Mouse (Mus musculus) adrenal gland, postnatal 4 days (tissue): ENCODE measurements around the gene Mef2d. TPM values are rescaled to one million over a fixed set of nuclear protein-coding genes. Genes with fewer than 3 reads are reported as not detected.
"Not testable (repeated sequence)": the region's sequence is repeated elsewhere in the genome, so short reads cannot be mapped to it uniquely, and the experiment has no call there.

Experiments
- DNase-seq, 2 experiments: peaks; one replicate each; pipeline ENCODE4 v3.0.0; 2021 to 2022; ENCODE audit warnings: low spot score in 2 of 2, mixed read lengths in 2 of 2
- total RNA-seq, 2 experiments: library from RNA; stranded (reverse); gene quantifications; 2 replicates each; pipeline ENCODE4 v1.2.3; 2021

Gene Mef2d
- total RNA-seq, 2 experiments from 2014 or later, result 90.0 to 92.1 TPM

DNA sequence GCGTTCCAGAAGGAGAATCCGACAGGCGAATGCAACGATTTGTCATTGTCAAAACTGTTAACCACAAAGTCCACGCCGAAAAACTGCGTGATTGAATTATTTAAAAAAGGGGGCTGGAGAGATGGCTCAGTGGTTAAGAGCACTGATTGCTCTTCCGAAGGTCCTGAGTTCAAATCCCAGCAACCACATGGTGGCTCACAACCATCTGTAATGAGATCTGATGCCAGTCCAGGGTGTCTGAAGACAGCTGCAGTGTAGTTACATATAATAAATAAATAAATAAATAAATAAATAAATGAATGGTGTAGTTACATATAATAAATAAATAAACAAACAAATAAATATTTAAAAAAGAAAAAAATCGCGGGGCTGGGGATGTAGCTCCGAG, 36.2 kb downstream of the Mef2d start:
- DNase-seq, result not testable (repeated sequence)

DNA sequence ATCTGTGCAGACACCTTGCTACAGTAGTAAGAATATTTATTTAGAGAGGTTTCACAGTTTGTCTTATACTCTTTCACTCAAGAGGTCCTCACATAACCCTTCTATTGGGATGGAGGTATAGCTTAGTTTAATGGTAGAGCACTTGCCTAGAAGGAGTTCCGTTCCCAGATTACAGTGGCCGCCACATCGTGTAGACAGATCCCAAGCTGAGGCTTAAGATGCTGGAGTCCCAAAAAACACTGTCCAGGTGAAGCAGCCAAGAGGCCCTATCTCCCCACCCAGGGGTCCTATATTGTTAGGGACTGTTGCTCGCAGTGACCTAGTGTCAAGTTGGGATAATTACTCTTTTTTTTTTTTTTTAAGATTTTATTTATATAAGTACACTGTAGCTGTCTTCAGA, 36.8 kb downstream of the Mef2d start:
- DNase-seq, result no peak

DNA sequence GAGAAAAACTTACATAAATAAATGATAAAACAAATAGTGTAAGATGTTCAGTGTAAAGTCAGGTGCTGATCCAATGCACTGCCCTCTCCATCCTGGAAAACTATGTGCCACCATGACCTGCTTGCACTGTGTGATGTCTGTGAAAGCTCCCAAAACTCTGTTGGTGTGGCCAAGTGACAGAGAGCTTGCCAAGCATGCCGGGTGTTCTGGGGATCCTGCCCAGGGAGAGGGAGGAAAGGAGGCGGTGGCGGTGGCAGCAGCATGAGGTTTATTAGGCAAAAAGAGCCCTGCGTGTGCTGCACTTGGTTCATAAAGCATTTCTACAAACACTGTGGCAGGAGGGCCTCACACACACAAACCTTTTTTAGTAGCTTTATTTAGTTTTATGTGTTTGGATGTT, 39.2 kb downstream of the Mef2d start:
- no peak for DNase-seq

DNA sequence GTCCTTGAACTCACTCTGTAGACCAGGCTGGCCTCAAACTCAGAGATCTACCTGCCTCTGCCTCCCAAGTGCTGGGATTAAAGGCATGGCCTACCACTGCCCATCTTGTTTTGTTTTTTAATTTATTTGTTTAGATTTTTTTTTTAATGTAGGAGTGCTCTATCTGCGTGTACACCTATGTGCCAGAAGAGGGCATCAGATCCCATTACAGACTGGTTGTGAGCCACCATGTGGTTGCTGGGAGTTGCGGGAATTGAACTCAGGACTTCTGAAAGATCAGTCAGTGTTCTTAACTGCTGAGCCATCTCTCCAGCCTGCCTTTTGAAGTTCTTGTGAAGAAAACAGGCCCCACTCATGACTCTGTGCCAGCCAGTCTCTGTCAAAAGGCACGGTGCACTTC, 44.3 kb downstream of the Mef2d start:
- DNase-seq, result no peak

DNA sequence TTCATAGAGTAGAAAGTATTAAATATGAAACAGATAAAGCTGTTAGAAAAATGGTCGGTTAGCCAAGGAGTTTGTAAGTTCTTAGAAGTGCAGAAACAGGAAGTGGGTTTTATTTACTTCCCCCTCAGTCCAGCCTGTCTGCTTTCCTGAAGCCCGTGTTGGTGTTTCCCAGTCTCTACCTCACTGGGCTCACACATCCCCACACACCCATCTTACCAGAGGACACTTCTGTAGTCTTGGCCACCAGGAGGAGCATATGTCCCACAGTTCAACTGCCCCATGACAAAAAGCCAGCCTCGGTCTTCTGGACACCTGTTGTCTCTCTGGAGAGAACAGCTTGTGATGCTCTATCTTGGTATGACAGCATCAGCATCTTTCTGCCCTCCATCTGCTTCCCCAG, 49.0 kb downstream of the Mef2d start:
- no peak for DNase-seq

DNA sequence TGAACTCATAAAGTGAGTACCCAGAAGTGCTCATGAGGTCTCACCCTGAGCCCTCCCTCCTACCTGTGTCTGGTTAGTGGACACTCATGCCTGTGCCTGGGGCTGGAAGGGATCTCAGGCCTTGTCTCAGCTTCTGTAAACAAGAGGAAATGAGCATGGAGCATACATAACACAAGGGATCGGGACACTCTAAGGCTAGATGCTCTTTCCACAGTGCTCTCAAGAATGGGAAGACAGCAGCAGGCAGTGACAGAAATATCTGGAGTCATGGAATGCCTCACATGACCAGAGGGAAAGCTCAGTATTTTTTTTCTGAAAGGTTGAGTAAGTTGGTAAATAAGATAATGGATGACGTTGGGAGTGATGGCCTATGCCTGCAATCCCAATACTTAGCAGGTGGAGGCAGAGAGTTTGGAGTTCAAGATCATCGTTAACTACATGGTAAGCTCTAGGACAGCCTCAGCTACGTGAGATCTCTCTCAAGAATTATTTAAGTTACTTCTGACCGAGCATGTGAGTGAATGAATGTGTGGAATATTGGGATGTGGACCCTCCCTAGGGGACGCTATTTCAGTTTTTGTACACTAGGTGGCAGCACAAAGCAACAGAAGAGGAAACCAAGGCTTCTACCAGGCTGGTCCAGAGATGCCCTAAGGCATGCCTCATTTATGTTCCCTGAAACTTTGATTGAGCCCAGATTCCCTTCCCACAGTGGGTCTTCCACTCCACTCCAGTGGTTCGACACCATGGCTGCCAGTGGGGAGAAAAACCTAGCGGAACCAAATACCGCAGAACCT, 49.8 kb downstream of the Mef2d start:
- no peak for DNase-seq

DNA sequence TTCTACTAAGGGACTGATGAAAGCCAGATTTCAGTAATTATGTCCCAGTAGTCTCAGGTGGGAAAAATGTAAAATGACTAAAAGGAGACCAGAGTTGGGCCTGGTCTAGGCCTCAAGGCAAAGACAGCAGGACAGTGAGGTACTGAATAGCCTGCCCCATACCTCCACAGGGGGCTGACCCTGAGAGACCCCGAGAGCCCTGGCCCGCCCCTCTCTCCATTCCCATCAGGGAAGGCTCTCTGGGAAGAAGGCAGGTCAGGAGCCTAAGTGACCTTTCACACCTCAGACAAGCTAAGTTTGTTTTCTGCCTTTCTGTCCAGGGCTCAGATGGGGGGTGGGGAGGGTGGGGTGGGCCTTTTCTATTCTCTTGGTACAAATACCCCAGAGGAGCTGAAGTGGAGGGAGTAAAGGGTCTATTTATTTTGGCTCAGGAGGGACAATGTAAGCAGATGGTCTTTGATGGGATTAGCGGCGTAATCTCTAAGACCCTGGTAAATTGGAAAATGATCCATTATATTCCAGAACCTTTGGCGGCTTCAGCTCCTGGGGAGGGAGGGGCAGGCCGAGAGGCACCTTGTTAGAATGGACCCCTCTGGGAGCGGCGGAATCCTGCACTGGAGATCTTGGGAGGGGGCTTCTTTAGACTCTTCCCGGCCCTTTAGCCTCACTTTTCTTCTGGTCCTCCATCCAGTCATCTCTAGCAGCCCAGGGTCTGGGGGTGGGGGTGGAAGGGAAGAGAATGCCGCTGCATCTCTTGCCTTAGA, 55.8 kb downstream of the Mef2d start:
- no peak for DNase-seq

DNA sequence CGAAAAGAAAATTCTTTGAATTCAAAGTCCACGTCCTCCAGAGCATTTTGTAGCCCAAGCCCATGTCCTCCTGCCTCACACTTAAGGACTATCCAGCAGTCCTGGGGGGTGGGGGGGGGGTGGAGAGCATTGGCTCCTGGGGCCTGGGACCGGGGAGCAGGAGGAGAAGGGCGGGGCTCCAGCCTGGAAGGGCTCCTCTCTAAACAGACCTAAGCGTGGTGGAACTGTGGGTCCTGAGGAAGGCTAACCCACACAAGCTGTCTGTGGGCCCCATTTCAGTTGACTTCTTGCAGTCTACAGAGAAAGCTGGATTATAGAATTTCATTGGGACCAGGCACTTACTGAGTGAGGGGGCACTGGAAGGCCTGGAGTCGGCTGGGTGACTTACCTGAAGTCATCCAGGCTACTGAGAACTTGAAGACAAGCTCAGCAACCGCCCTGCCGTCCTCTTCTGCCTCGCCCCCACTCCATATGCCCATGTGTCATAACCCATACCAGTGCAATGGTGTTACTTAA, 56.4 kb downstream of the Mef2d start:
- DNase-seq, result no peak

DNA sequence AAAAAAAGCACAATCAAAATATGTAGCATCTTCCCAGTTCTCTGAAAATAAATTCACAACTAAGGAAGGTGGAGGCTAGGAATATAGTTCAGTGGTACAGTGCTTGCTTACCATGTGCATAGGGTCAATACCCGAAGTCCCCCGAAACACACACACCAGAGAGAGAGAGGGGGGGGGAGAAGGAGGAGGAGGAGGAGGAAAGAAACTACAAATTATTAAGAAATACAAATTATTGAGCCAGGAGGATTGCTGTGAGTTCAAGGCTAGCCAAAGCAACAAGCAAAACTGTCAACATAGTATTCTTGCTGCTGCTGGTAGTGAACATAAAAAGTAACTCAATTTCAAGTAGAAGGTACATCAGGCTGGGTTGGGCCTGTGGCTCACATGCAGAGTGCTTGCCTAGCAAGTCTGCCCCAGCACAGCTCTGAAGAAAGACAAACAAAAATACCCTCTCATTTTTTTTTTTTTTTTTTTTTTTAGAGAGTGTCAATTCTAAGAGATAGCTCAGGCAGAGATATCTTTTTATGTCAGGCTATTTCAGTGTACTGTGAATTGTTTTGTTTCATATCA, 57.5 kb downstream of the Mef2d start:
- DNase-seq, result no peak

DNA sequence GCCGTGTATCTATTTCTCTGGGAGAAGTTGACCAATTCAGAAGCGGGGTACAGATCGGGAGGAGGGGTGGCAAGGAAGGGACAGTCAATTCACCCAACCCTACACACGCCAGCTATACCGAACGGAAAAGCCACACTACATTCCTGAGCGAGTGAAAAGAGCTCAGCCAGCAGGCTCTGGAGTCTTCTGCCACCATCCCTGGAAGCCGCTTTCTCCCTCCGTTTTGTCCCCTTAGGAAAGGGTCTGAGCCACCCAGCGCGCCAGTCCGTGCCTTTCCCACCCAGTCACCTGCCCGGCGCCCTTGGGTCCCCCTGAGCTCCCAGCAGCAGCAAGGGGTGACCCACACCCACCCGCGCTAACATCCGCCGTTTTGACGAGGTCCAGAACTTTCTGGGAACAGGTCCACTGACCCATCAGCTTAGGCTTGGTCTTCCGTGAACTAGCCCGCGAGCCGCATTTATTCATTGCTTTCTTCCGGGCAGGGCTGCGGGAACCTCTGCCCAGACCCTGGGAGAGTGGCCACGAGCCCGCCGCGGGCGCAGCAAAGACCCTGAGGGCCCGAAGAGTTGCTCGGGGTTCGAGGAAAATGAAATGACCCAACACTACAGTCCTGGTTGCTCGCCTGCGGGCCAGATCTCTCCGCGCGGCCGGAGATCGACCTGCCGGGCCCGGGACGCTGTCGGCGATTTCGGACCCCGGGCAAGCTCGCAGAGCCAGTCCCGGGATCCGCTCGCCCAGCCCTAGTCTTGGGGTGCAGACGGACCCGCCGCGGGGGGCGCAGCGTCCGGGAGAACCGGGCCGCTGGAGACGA, 58.2 kb downstream of the Mef2d start:
- no peak for DNase-seq

DNA sequence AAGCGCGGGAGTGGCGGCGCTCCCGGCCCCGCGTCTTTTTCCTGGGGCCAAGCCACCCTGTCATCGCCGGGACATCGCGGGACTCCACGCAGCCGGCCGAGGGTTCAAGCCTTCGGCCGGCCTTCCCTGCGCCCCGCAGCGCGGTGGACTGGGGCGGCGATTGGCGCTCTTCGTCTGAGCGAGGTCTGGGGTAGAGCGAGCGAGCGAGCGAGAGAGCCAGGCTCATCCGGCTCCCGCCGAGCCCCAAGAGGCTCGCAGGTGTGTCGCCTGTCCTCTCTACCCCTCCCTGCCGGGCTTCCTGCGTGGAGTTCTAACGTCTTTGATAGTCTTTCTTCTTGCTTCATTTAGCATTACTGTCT, 58.8 kb downstream of the Mef2d start:
- no peak for DNase-seq

DNA sequence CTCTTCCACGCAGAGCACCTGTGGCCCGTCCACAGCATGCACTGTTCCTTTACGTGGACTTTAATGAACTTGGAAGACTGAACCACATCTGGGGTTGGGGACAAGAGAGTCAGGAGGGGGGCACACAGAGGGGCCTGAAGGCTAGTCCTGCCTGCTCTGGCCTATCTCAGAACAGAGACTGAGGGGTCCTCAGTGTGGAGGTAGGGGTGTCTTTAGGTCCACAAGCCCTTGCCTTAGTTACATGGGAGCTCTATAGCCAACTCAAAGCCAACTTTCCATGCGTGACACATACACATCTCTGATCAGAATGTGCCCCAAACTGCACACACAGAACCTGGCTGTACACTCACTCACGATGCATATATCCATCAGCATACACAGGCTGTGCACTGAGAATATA, 59.5 kb downstream of the Mef2d start:
- no peak for DNase-seq

DNA sequence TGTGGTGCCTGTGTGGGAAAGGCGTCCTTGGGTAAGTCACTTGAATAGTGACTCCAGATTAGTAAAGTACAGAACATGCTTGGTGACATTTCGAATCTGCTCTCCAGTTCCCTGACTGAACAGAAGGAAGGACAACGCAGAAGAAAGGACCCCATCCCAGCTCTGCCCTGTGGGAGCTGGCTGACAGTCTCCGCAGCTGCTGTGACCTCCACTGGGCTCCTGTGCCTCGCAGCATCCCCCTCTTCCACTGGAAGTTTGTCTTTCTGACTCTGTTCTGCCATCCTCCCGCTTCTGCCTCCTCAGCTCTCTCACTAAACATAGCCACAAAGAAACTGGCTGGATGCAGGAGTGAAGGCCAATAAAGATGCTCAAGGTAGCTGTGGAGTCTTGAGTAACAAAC, 60.8 kb downstream of the Mef2d start:
- DNase-seq, result no peak

DNA sequence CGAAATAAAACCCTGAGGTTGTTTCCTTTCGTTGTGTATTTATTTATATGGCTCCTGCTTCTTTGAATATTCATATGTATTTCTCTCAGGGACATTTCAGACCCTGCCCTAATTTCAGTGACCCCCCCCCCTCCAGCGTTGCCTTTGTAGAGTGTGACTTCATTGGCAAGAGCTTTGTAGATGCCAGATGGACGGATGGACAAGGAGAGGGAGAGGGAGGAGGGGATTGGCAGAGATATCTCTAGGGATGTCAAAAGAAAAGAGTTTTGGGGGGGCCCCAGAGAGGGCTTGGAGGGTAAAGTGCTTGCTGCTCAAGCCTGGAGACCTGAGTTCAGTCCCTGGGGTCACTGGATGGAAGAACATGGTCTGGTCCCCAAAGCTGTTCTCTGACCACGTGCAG, 61.3 kb downstream of the Mef2d start:
- DNase-seq, result no peak

DNA sequence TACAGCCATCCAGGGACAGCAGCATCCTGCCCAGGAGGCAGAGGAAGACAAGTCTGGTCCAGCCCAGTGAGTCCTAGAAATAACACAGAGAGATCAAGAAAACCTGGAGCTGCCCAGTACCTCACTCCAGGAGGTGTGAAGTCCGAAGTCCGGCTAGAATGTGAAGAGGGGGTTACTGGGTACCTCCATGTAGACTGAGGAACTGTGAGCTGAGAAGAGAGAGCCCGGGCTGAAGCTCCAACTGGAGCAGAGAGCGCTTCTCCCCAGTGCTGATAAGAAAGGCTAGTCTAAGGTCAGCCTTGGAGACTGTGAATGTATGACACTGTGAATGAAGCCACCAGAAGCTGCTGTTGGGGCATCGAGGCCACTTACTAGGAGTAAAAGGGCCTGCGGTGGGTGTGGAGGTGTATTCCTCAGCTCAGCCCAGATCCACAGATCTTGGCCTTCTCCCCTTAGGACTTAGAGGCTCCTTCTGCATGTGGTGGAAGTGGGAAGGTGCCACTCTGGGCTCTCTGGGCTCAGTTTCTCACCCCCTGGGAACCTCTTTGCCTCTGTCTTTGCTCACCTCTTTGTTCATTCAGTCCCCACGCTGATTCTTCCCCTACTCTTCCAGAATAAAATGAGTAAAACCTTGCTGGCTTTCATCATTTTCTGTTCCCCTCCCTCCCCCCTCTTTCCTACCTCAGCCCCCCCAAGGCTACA, 62.0 kb downstream of the Mef2d start:
- no peak for DNase-seq

DNA sequence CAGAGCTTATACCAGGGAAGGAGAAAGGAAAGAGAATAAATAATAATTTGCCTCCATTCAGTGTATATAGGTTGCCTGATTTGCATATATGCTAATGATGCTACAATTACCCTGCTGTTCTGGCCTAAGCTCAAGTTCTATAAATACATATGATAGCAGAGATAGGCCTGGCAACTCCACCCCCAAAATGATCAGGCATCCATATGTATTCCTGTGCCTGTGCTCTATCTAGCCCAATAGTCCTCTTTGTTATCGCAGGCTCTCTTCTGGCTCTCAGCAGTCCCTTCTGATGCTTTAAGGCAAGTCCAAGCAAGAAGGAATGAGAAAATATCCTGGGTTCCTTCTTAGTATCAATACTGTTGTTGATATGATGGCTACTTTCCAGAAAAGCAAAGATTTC, 62.6 kb downstream of the Mef2d start:
- no peak for DNase-seq

DNA sequence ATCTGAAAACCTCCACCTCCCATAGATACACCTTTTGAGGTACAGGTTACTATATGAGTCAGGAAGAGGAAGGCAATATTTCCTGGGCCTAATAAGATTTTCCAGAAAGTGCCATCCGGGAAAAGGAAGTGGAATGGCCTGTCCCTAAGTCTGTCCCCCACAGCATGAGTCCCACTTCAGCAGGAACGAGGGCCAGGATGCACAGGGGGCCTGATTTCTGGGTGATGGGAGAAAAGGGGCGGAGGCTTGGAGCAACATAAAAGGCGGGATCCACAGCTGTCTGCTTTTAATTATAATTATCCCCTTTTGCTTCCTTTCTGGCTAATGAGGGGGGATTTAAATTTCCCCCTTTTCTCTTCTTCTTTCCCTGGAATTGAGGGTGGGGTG, 63.0 kb downstream of the Mef2d start:
- DNase-seq, result no peak

DNA sequence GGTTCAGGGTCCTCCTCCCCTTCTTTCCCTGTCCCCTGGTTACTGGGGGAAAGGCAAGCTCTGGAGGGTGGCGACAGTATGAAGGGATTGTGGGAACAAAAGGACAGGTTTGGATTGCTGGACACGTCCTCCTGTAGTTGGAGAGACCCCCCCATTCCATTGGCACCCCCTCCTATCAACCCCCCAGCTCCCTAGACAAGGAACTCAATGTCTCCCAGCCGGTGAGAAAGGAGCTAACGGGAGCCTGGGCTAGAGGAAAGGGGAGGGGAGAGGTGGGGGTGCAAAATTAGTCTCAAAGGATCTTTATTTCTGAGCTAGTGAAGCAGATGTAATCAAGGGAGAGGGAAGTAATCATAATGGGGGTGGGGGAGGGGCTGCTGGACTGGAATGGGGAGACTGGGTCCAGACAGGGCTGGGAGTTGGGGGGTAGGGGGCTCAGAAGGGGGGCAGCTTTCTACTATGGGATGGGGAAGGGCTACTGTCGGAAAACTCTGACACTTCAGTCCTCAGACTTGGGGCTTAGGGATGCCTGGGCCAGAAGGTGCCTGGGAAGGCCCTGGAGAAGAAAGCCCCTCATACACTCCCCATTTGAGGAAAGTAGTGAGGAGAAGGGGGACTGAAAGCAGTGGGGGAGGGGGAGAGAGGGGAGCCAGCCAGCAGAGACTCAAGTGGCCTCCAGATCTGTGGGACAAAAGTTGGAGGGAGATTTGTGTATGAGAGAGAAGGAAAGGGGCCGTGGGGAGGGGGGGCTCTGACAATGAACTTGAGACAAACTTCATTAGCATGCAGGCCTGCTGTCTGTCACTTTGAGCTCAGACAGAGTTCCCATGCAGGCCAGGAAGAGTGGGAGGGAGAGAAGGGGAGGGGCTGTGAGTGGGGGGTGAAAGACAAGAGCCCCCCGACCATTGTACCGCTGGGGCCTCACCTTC, 63.7 kb downstream of the Mef2d start:
- DNase-seq, result no peak

DNA sequence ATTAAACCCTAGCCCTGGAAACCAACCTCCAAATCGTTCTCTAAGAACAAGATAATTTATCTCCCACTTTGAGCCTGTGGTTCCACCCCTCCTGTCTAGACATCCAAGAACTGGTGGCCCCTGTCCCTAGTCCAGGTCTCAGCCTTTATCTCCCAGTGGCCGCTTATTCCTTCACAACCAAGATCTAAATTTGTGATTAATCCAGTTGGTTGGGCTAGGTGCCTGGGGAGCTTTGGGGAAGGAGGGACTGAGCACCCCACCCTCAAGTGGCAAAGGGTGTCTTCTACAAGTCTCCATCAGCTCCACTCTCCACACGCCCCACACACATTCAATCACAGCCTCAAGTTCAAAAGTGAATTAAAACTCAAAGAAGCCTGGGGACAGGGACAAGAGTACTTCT, 64.3 kb downstream of the Mef2d start:
- DNase-seq, result no peak

DNA sequence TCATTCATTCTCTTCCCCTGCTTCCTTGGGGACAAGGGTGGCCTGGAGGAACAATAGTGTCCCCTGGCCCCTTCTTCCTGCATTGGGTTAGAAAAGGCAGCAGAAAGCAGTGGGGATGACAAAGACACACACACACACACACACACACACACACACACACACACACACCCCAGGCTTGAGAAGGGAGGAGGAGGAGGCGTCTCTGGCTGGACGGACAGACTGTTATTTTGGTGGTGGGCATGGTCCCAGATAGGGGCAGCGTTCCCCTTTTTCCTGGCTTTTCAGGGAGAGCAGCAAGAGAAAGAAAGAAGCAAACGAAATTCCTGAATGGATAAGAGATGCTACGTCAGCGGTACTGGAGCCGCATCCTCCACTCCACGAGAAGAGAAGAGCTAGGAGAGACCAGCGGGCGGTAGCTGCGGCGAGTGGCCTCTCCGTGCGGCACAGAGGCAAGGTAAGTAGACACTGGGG, 64.8 kb downstream of the Mef2d start:
- DNase-seq, result no peak
